Mouse (Mus musculus): ENCODE results near the gene Hist1h3c.
"Not testable (repeated sequence)": the region's sequence is repeated elsewhere in the genome, so short reads cannot be mapped to it uniquely, and the experiment has no call there.

Gene Hist1h3c

DNA sequence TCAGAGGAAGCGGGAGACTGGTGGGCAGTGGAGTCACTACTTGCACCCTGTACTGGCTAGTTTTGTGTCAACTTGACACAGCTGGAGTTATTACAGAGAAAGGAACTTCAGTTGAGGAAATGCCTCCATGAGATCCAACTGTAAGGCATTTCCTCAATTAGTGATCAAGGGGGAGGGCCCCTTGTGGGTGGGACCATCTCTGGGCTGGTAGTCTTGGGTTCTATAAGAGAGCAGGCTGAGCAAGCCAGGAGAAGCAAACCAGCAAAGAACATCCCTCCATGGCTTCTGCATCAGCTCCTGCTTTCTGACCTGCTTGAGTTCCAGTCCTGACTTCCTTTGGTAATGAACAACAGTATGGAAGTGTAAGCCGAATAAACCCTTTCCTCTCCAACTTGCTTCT is 42.6 kb downstream of the Hist1h3c start:
- not testable (repeated sequence) for DNase-seq

GRCm38 (mm10) chr13:23702220-23702619 is 43.2 kb downstream of the Hist1h3c start:
- DNase-seq, result no peak

DNA sequence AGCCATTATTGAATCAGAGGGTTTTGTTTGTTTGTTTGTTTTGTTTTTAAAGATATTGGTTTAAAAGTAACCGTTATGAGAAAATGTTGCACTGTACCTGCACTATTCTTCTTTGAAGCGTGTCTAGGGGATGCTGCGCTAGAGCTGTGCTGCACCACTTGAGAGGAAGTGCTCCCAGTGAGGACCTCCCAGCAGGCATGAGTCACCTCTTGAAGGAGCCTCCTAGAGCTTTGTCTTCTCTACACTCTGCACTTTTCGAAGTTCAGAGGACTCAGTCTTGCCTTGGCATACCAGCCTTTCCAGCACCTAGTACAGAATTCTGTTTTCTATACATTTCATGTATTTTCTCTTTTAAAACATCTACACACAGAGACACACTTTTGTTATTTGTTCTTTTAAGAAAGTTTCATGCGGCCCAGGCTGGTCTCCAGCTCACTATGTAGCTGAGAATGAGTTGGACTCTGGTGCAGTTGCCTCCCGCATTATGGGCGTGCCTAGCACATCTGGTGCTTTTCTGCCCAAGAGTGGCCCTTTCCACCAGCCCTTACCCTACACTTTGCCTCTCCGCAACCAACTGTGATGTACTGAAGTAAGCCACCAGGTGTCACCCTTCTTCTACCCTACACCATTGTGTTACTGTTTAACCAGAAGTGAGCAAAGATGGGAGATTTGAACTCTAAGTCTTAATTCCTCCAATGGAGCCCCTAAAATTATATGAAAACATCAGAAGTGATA is 44.4 kb downstream of the Hist1h3c start:
- peak; percentile 64 for DNase-seq

DNA sequence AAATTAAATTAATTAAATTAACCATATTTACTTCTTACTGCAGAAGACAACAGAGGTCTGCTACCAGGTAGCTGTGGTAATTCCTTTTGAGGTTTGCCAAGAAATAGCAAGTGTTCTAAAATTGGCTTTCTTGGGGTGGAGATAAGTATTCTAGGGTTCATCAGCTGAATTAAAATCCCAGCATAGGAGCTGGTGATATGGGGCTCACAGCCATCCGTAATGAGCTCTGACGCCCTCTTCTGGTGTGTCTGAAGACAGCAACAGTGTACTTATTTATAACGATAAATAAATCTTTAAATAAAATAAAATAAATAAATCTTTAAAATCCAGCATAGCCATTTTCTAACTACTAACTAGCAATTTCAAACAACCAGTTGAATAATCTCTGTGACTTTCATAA is 45.6 kb downstream of the Hist1h3c start:
- no peak for DNase-seq

DNA sequence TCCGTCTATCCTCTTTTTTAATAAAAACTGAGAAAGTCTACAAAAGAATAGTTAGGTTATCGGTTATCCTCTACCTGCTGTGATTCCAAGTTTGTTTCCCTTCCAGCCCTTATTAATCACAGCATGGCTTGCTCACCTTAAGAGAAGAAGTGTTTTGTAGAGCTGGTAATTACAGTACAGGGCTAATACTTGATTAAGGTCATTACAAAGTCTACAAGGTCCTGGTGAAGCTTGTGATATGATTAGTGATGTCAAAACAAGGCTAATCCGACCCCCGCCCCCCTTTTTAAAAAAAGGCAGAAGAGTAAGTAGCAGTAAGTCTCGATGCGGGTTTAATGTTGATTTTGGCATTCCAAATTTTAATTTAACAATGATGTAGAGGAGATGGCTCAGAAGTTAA is 46.4 kb downstream of the Hist1h3c start:
- DNase-seq, result no peak

DNA sequence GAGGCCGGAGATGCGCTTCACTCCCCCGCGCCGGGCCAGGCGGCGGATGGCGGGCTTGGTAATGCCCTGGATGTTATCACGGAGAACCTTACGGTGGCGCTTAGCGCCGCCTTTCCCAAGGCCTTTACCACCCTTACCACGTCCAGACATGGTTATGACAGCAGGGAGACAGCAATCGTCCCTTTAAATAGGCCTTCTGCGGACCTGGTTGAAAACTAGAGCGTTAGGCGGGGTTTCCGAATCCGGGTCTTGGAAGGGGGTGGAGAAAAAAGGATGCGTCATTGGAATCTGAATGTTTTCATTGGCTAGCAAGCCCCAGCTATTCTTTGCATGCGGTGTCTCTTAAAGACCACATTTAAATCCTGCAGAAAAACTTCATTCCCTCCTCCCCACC is 47.1 kb downstream of the Hist1h3c start, which contains the start of gene Hist1h4c:
Hist1h4c (minus strand) TSS at position 155 of the 394 bp plus-strand sequence.
- peak; percentile 99 for DNase-seq

DNA sequence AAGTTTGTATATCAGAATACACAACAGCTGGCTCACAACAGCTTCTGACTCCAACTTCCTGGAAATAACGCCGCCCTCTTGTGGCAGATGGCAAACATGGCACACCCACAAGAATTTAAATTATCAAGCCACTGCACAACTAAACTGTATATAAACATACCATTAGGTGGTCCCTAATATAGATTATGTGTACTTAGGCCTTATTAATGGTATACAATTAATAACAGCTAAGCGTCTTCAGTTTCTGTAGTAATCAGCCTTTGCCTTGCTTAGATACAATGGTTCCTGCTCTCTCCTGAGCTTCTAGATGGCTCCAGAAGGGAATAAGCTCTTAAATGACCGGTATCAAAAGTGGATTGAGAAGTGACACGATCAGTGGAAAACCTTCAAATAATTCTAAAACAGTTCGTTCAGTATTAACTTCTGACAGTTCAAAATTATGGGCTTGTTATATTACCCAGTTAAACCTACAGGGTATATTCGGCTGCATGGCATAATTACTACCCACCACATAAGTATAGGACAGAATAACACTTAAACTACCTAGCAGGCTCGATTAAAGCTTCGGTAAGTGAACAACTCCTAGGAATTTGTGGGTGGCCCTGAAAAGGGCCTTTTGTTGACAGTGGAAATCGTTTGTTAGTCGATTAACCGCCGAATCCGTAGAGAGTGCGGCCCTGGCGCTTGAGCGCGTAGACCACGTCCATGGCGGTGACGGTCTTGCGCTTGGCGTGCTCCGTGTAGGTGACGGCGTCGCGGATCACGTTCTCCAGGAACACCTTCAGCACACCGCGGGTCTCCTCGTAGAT is 47.7 kb downstream of the Hist1h3c start:
- no peak for DNase-seq

GRCm38 (mm10) chr13:23696061-23696474 is 49.3 kb downstream of the Hist1h3c start:
- no peak for DNase-seq

GRCm38 (mm10) chr13:23695514-23695913 is 49.9 kb downstream of the Hist1h3c start, which contains the start of gene Hist1h1t:
TSS of gene Hist1h1t (plus strand) at chr13:23695814.
- DNase-seq, result no peak
